Mouse (Mus musculus) neural tube, embryonic 15.5 days (tissue): ENCODE data around the gene 4930467E23Rik. TPM values are rescaled to one million over a fixed set of nuclear protein-coding genes. Genes with fewer than 3 reads are reported as not detected.
"Not testable (repeated sequence)": the region's sequence is repeated elsewhere in the genome, so short reads cannot be mapped to it uniquely, and the experiment has no call there.

Source experiments
- ATAC-seq: fragments of 200-750 bp; cut with Nextera tagmentation; 2 replicates; pipeline ENCODE4 v1.8.0; 2017; ENCODE audit warnings: mild to moderate bottlenecking, moderate TSS enrichment, moderate library complexity; ENCODE audit not compliant: low FRiP score
- H3K27ac ChIP-seq: fragments of 300-500 bp; sonication (generic); replicated peaks from 2 replicates; pipeline ENCODE4 v1.5.1; 2015; ENCODE audit warnings: mild to moderate bottlenecking, inconsistent platforms
- H3K27me3 ChIP-seq: fragments of 300-500 bp; sonication (generic); replicated peaks from 2 replicates; pipeline ENCODE4 v1.6.1; 2015; ENCODE audit warnings: inconsistent platforms
- H3K36me3 ChIP-seq: fragments of 300-500 bp; sonication (generic); 2 replicates; pipeline ENCODE4 v1.6.1; 2015; ENCODE audit warnings: inconsistent platforms
- H3K4me1 ChIP-seq: fragments of 300-500 bp; sonication (generic); 2 replicates; pipeline ENCODE4 v1.6.1; 2015; ENCODE audit warnings: inconsistent platforms
- H3K4me2 ChIP-seq: fragments of 300-500 bp; sonication (generic); 2 replicates; pipeline ENCODE4 v1.6.1; 2015; ENCODE audit warnings: inconsistent platforms, mild to moderate bottlenecking, moderate library complexity
- H3K4me3 ChIP-seq: fragments of 300-500 bp; sonication (generic); replicated peaks from 2 replicates; pipeline ENCODE4 v1.5.1; 2015; ENCODE audit warnings: mild to moderate bottlenecking, inconsistent platforms
- H3K9ac ChIP-seq: fragments of 300-500 bp; sonication (generic); replicated peaks from 2 replicates; pipeline ENCODE4 v1.6.1; 2015; ENCODE audit warnings: mild to moderate bottlenecking, inconsistent platforms
- H3K9me3 ChIP-seq: fragments of 300-500 bp; sonication (generic); replicated peaks from 2 replicates; pipeline ENCODE4 v1.6.1; 2016; ENCODE audit warnings: inconsistent platforms
- WGBS: fragments of 180-500 bp; shearing (Covaris S2); methylation state at CpG from one replicate; pipeline ENCODE4 v1.1.7; 2015; ENCODE audit warnings: mixed read lengths; 5-methylcytosine and 5-hydroxymethylcytosine counted together
- polyA plus RNA-seq: library from polyadenylated mRNA; unstranded; fragments of >200 nt; fragmentation: Nextera tagmentation; extraction: Ambion mirVana; gene quantifications from 2 replicates; pipeline ENCODE4 v1.2.1, GENCODE M21; 2015

The 4930467E23Rik gene
- polyA plus RNA-seq, 1 experiment from 2014 or later = not detected

DNA sequence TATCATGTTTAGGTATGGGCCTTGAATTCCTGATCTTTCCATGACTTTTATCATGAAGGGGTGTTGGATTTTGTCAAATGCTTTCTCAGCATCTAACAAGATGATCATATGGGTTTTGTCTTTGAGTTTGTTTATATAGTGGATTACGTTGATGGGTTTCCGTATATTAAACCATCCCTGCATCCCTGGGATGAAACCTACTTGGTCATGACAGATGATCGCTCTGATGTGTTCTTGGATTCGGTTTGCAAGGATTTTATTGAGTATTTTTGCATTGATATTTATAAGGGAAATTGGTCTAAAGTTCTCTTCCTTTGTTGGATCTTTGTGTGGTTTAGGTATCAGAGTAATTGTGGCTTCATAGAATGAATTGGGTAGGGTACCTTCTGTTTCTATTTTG is 44.1 kb downstream of the 4930467E23Rik start:
- H3K4me1 ChIP-seq, ATAC-seq, H3K27ac ChIP-seq, H3K4me3 ChIP-seq, H3K4me2 ChIP-seq, H3K36me3 ChIP-seq, H3K9me3 ChIP-seq, H3K27me3 ChIP-seq, H3K9ac ChIP-seq: not testable (repeated sequence)
- WGBS = 82% methylated on average over 4 of the region's 4 CpGs

DNA sequence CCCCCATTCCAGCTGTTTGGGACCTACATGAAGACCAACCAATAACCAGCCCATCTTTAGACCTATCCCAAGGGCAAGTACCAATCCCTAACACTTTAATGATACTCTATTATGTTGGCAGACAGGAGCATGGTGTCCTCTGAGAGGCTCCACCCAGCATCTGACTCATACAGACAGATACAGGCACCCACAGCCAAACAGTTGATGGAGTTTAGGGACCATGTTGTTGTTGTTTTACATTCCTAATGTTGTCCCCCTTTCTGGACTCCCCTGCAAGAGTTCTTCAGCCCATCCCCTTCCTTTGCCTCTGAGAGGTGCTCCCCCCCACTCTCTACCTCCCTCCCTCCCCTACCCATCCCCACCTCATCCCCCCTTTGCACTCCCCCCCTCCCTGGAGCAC is 46.9 kb downstream of the 4930467E23Rik start:
- not testable (repeated sequence) for H3K36me3 ChIP-seq, H3K4me3 ChIP-seq, H3K9ac ChIP-seq, H3K27me3 ChIP-seq, H3K9me3 ChIP-seq, H3K27ac ChIP-seq, H3K4me1 ChIP-seq, H3K4me2 ChIP-seq, ATAC-seq

DNA sequence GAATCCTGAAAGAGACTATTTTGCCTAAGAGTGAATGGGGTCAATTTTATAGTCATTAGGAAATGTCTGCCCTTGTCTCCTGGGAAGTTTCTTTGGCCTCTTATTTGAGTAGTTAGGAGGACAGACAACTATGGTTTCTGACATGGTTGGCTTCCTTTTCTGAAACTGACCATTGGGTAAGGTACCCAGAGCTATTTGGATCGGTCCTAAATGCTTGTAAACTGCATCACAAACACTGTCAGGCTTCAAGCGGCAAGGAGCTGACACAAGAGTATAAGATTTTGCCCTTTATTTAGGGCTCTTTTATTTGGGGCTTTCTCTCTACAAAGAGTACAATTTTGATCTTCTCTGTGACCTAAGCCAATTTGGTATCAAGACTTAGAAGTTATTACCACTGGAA is 48.1 kb downstream of the 4930467E23Rik start:
- H3K4me1 ChIP-seq, H3K27me3 ChIP-seq, H3K4me3 ChIP-seq, H3K27ac ChIP-seq, H3K9me3 ChIP-seq, H3K36me3 ChIP-seq, ATAC-seq, H3K9ac ChIP-seq, H3K4me2 ChIP-seq: not testable (repeated sequence)
- 47% methylated on average over 2 of the region's 2 CpGs for WGBS

GRCm38 (mm10) chr8:19778126-19778525 is 48.8 kb downstream of the 4930467E23Rik start:
- 60% methylated on average over 1 of the region's 1 CpGs for WGBS
- H3K4me2 ChIP-seq, H3K27ac ChIP-seq, H3K4me3 ChIP-seq, H3K27me3 ChIP-seq, H3K9ac ChIP-seq, H3K36me3 ChIP-seq, H3K9me3 ChIP-seq, ATAC-seq, H3K4me1 ChIP-seq: not testable (repeated sequence)

DNA sequence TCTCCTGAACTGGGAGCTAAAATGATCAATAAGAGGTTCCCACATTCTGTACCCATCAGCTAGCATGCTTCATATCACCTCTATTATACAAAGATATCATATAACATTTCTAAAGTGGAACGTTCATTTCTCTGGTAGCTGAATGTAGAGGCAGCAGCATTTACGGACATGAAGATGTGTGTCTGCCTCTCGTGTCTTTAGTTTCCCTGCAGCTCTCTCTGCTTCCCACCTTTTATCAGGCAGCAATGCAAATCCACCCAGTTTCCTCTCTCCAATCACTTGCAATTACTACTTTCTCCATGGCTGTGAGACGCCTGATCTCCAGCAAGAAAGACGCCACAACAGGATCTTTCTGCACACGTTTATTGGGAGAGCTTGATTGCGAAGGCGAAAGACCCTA is 49.5 kb downstream of the 4930467E23Rik start:
- not testable (repeated sequence) for H3K9ac ChIP-seq, ATAC-seq, H3K27ac ChIP-seq, H3K9me3 ChIP-seq, H3K4me1 ChIP-seq, H3K27me3 ChIP-seq, H3K36me3 ChIP-seq, H3K4me2 ChIP-seq, H3K4me3 ChIP-seq
- 92% methylated on average over 8 of the region's 8 CpGs for WGBS

DNA sequence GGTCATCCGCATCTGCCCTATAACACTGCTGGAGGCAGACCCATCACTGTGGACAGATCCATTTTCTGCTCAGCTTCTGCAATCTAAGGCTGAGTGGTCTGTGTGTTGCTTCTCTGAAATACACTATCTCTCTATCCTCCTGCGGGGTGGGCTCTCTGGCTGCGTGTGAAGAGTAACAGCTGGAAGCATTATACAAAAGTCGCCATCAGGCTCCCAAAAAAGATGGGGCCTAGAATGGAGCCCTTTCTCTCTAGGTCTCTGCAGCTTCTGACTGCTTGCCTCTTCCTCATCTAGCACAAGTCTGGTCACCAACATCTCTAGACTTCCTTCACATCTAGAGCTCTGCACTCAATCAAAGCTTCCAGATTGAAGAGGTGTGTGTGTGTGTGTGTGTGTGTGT is 50.8 kb downstream of the 4930467E23Rik start:
- H3K27me3 ChIP-seq, H3K4me1 ChIP-seq, H3K4me3 ChIP-seq, H3K9ac ChIP-seq, H3K36me3 ChIP-seq, H3K27ac ChIP-seq, ATAC-seq, H3K9me3 ChIP-seq, H3K4me2 ChIP-seq: not testable (repeated sequence)
- 95% methylated on average over 4 of the region's 4 CpGs for WGBS

DNA sequence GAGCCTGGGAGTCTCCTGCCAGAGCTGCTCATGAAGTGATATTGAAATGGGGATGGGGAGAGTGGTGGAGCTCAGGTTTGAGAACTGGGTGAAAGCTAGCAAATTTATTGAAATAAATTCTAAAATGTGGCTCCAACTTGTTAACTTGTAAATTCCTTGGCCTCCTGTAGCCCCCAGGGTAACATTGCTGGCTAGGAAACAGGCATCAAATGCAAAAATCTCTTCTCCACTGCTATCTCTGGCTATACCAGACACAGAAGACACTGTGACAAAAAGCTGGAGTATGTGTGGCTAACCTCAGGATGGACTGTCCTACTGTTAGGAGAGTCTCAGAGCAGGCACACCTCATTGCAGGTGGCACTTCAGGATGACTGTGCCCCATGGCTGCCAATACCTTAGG is 51.3 kb downstream of the 4930467E23Rik start:
- H3K4me1 ChIP-seq, H3K36me3 ChIP-seq, H3K4me3 ChIP-seq, H3K27me3 ChIP-seq, ATAC-seq, H3K9ac ChIP-seq, H3K27ac ChIP-seq, H3K4me2 ChIP-seq, H3K9me3 ChIP-seq: not testable (repeated sequence)

GRCm38 (mm10) chr8:19781328-19782114 is 52.1 kb downstream of the 4930467E23Rik start:
- H3K36me3 ChIP-seq, H3K27ac ChIP-seq, H3K27me3 ChIP-seq, H3K4me1 ChIP-seq, H3K4me3 ChIP-seq, H3K4me2 ChIP-seq, H3K9ac ChIP-seq, ATAC-seq, H3K9me3 ChIP-seq: not testable (repeated sequence)
- 95% methylated on average over 5 of the region's 5 CpGs for WGBS

DNA sequence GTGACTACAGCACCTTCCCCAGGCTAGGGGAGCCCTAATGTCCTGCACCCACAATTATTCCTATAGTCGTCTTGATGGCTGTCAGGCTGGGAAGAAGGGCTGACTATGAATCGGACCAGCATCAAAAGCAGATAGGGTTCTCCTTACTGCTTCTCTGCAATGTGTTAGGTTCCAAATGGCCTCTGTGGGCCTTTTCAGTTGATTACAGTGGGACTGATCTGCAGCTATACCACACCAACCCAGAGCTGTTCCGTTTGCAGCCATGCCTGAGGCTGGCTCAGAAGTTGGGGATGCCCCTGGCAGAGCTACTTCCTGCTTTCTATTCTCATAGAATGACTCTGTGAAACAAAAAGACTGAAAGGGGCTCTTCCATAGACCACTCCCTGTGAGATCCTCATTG is 53.4 kb downstream of the 4930467E23Rik start:
- H3K4me3 ChIP-seq, H3K27me3 ChIP-seq, ATAC-seq, H3K9me3 ChIP-seq, H3K9ac ChIP-seq, H3K4me1 ChIP-seq, H3K36me3 ChIP-seq, H3K4me2 ChIP-seq, H3K27ac ChIP-seq: not testable (repeated sequence)
- WGBS = 83% methylated on average over 3 of the region's 3 CpGs

- 86% methylated on average over 1 of the region's 5 CpGs for WGBS
These were observed 54.5 kb downstream of the 4930467E23Rik start for GRCm38 (mm10) chr8:19783860-19784259.

GRCm38 (mm10) chr8:19784554-19785364 is 55.4 kb downstream of the 4930467E23Rik start:
- H3K4me3 ChIP-seq = peak overlapping the region; percentile 59
- H3K4me1 ChIP-seq, H3K36me3 ChIP-seq, H3K27me3 ChIP-seq, H3K9me3 ChIP-seq: not testable (repeated sequence)
- ATAC-seq = peak; percentile 100
- peak overlapping the region; percentile 56 for H3K4me2 ChIP-seq
- peak overlapping the region; percentile 91 for H3K27ac ChIP-seq
- H3K9ac ChIP-seq = peak overlapping the region; percentile 86
- 13% methylated on average over 71 of the region's 71 CpGs for WGBS

More at GRCm38 (mm10) chr8:19783860-19784259, 54.5 kb downstream of the 4930467E23Rik start:
- H3K4me2 ChIP-seq, H3K27ac ChIP-seq, H3K9ac ChIP-seq, H3K27me3 ChIP-seq, H3K4me3 ChIP-seq, H3K9me3 ChIP-seq, H3K4me1 ChIP-seq, H3K36me3 ChIP-seq, ATAC-seq: not testable (repeated sequence)

DNA sequence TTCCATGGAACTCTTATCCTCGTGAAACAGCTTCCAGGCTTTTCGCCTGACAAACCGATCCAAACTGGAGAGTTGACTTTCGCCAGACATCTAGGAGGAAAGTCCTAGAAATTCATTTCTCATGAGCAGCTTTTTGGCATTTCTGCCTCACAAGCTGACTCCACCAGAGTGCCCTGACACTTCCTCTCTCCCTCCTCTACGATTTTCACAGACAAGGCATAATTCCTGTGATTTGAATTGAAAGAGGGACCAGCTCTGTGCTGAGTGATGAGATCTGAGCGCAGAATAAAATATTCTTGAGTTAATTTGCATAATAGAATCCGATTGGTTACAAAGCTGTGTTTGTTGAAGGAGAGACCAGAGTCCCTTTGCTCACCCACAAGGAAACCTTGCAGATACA is 63.3 kb downstream of the 4930467E23Rik start:
- not testable (repeated sequence) for H3K27me3 ChIP-seq, H3K27ac ChIP-seq, H3K36me3 ChIP-seq, ATAC-seq, H3K4me3 ChIP-seq, H3K4me1 ChIP-seq, H3K9me3 ChIP-seq, H3K9ac ChIP-seq, H3K4me2 ChIP-seq
- WGBS = 81% methylated on average over 7 of the region's 7 CpGs
